Mouse (Mus musculus): Measurements from ENCODE around the gene Stab2. TPM values are rescaled to one million over a fixed set of nuclear protein-coding genes. Genes with fewer than 3 reads are reported as not detected.
A peak's percentile ranks its signal among the peaks of the same experiment; 100 is the strongest.

Stab2 gene
- polyA plus RNA-seq, 1 experiment from 2014 or later: 0.23 TPM

GRCm38 (mm10) chr10:86849087-86849486 is 158.7 kb downstream of the Stab2 start:
- Histone ChIP-seq H3K9me3 (ENCODE audit: control insufficient read depth, low read length) (no peaks in the 10 kb centered on the region), H3K4me1 (ENCODE audit: control insufficient read depth, insufficient read depth, low read length) (no peaks in the 10 kb centered on the region), H3K36me3 (ENCODE audit: control insufficient read depth, insufficient read depth, low read length) (no peaks in the 10 kb centered on the region), H3K27ac (replicated peaks; ENCODE audit: low read depth, low read length) (no peak overlapping the region), H3K27me3 (ENCODE audit: control insufficient read depth, insufficient read depth, low read length) (no peaks in the 10 kb centered on the region), H3K9ac (ENCODE audit: low read length) (no peak overlapping the region), H3K4me3 (ENCODE audit: low read depth, low read length) (no peak overlapping the region), H3K4me2 (ENCODE audit: low read depth, severe bottlenecking) (no peak overlapping the region)
- DNase-seq (ENCODE audit: low spot score): no peak
- WGBS: 90% methylated on average over 4 of the region's 4 CpGs
- no peak for ATAC-seq (ENCODE audit: insufficient number of reproducible peaks, low FRiP score, low TSS enrichment, low read depth)

GRCm38 (mm10) chr10:86846926-86847467 is 160.8 kb downstream of the Stab2 start:
- no peak overlapping the region for H3K4me2 ChIP-seq (ENCODE audit: low read depth, severe bottlenecking)
- H3K36me3 ChIP-seq (ENCODE audit: control insufficient read depth, insufficient read depth, low read length): no peaks in the 10 kb centered on the region
- no peak for ATAC-seq (ENCODE audit: insufficient number of reproducible peaks, low FRiP score, low TSS enrichment, low read depth)
- no peak overlapping the region for H3K27ac ChIP-seq (replicated peaks; ENCODE audit: low read depth, low read length)
- H3K9ac ChIP-seq (ENCODE audit: low read length): no peak overlapping the region
- H3K4me3 ChIP-seq (ENCODE audit: low read depth, low read length): no peak overlapping the region
- no peak for DNase-seq (ENCODE audit: low spot score)
- 72% methylated on average over 9 of the region's 9 CpGs for WGBS
- peaks cover 2% of the 10 kb centered on the region for H3K4me1 ChIP-seq (ENCODE audit: control insufficient read depth, insufficient read depth, low read length)
- no peaks in the 10 kb centered on the region for H3K9me3 ChIP-seq (ENCODE audit: control insufficient read depth, low read length)
- H3K27me3 ChIP-seq (ENCODE audit: control insufficient read depth, insufficient read depth, low read length): no peaks in the 10 kb centered on the region

- Histone ChIP-seq H3K9me3 (ENCODE audit: control insufficient read depth, low read length) (no peaks in the 10 kb centered on the region), H3K4me1 (ENCODE audit: control insufficient read depth, insufficient read depth, low read length) (peaks cover 2% of the 10 kb centered on the region), H3K4me2 (ENCODE audit: low read depth, severe bottlenecking) (no peak overlapping the region), H3K36me3 (ENCODE audit: control insufficient read depth, insufficient read depth, low read length) (no peaks in the 10 kb centered on the region), H3K27ac (replicated peaks; ENCODE audit: low read depth, low read length) (no peak overlapping the region), H3K4me3 (ENCODE audit: low read depth, low read length) (no peak overlapping the region), H3K27me3 (ENCODE audit: control insufficient read depth, insufficient read depth, low read length) (no peaks in the 10 kb centered on the region), H3K9ac (ENCODE audit: low read length) (no peak overlapping the region)
- 44% methylated on average over 5 of the region's 5 CpGs for WGBS
- DNase-seq (ENCODE audit: low spot score) (peak; percentile 35), ATAC-seq (ENCODE audit: insufficient number of reproducible peaks, low FRiP score, low TSS enrichment, low read depth) (peak; percentile 65; the same call in 1 of the 2 replicates)
Measured at GRCm38 (mm10) chr10:86842659-86843058, 165.2 kb downstream of the Stab2 start.

GRCm38 (mm10) chr10:86838827-86839226 is 169.0 kb downstream of the Stab2 start:
- 89% methylated on average over 6 of the region's 6 CpGs for WGBS
- ATAC-seq (ENCODE audit: insufficient number of reproducible peaks, low FRiP score, low TSS enrichment, low read depth) (no peak), DNase-seq (ENCODE audit: low spot score) (no peak)

GRCm38 (mm10) chr10:86836784-86837183 is 171.0 kb downstream of the Stab2 start:
- 82% methylated on average over 4 of the region's 4 CpGs for WGBS
- Histone ChIP-seq H3K4me1 (ENCODE audit: control insufficient read depth, insufficient read depth, low read length) (no peaks in the 10 kb centered on the region), H3K36me3 (ENCODE audit: control insufficient read depth, insufficient read depth, low read length) (no peaks in the 10 kb centered on the region), H3K27me3 (ENCODE audit: control insufficient read depth, insufficient read depth, low read length) (no peaks in the 10 kb centered on the region), H3K9ac (ENCODE audit: low read length) (no peak overlapping the region), H3K27ac (replicated peaks; ENCODE audit: low read depth, low read length) (no peak overlapping the region), H3K4me2 (ENCODE audit: low read depth, severe bottlenecking) (no peak overlapping the region), H3K9me3 (ENCODE audit: control insufficient read depth, low read length) (no peaks in the 10 kb centered on the region), H3K4me3 (ENCODE audit: low read depth, low read length) (no peak overlapping the region)
- no peak for DNase-seq (ENCODE audit: low spot score)
- ATAC-seq (ENCODE audit: insufficient number of reproducible peaks, low FRiP score, low TSS enrichment, low read depth): no peak

More at GRCm38 (mm10) chr10:86838827-86839226, 169.0 kb downstream of the Stab2 start:
- no peak overlapping the region for H3K4me3 ChIP-seq (ENCODE audit: low read depth, low read length)
- H3K4me2 ChIP-seq (ENCODE audit: low read depth, severe bottlenecking): no peak overlapping the region
- H3K9me3 ChIP-seq (ENCODE audit: control insufficient read depth, low read length): no peaks in the 10 kb centered on the region
- H3K36me3 ChIP-seq (ENCODE audit: control insufficient read depth, insufficient read depth, low read length): no peaks in the 10 kb centered on the region
- no peaks in the 10 kb centered on the region for H3K27me3 ChIP-seq (ENCODE audit: control insufficient read depth, insufficient read depth, low read length)
- no peak overlapping the region for H3K27ac ChIP-seq (replicated peaks; ENCODE audit: low read depth, low read length)
- H3K4me1 ChIP-seq (ENCODE audit: control insufficient read depth, insufficient read depth, low read length): peaks cover 2% of the 10 kb centered on the region
- H3K9ac ChIP-seq (ENCODE audit: low read length): no peak overlapping the region

GRCm38 (mm10) chr10:86829515-86829914 is 178.3 kb downstream of the Stab2 start:
- Histone ChIP-seq H3K36me3 (ENCODE audit: control insufficient read depth, insufficient read depth, low read length) (no peaks in the 10 kb centered on the region), H3K4me3 (ENCODE audit: low read depth, low read length) (no peak overlapping the region), H3K9ac (ENCODE audit: low read length) (no peak overlapping the region), H3K27ac (replicated peaks; ENCODE audit: low read depth, low read length) (no peak overlapping the region), H3K9me3 (ENCODE audit: control insufficient read depth, low read length) (no peaks in the 10 kb centered on the region), H3K27me3 (ENCODE audit: control insufficient read depth, insufficient read depth, low read length) (no peaks in the 10 kb centered on the region), H3K4me2 (ENCODE audit: low read depth, severe bottlenecking) (no peak overlapping the region), H3K4me1 (ENCODE audit: control insufficient read depth, insufficient read depth, low read length) (no peaks in the 10 kb centered on the region)
- 92% methylated on average over 2 of the region's 2 CpGs for WGBS
- DNase-seq (ENCODE audit: low spot score) (no peak), ATAC-seq (ENCODE audit: insufficient number of reproducible peaks, low FRiP score, low TSS enrichment, low read depth) (no peak)

GRCm38 (mm10) chr10:86828221-86829135 is 179.3 kb downstream of the Stab2 start:
- Histone ChIP-seq H3K4me2 (ENCODE audit: low read depth, severe bottlenecking) (no peak overlapping the region), H3K27me3 (ENCODE audit: control insufficient read depth, insufficient read depth, low read length) (no peaks in the 10 kb centered on the region), H3K4me1 (ENCODE audit: control insufficient read depth, insufficient read depth, low read length) (no peaks in the 10 kb centered on the region), H3K9ac (ENCODE audit: low read length) (no peak overlapping the region), H3K27ac (replicated peaks; ENCODE audit: low read depth, low read length) (no peak overlapping the region), H3K4me3 (ENCODE audit: low read depth, low read length) (no peak overlapping the region), H3K36me3 (ENCODE audit: control insufficient read depth, insufficient read depth, low read length) (no peaks in the 10 kb centered on the region), H3K9me3 (ENCODE audit: control insufficient read depth, low read length) (no peaks in the 10 kb centered on the region)
- ATAC-seq (ENCODE audit: insufficient number of reproducible peaks, low FRiP score, low TSS enrichment, low read depth) (no peak), DNase-seq (ENCODE audit: low spot score) (no peak)
- 85% methylated on average over 15 of the region's 15 CpGs for WGBS

GRCm38 (mm10) chr10:86826929-86827328 is 180.9 kb downstream of the Stab2 start:
- Histone ChIP-seq H3K9me3 (ENCODE audit: control insufficient read depth, low read length) (no peaks in the 10 kb centered on the region), H3K27me3 (ENCODE audit: control insufficient read depth, insufficient read depth, low read length) (no peaks in the 10 kb centered on the region), H3K36me3 (ENCODE audit: control insufficient read depth, insufficient read depth, low read length) (no peaks in the 10 kb centered on the region), H3K27ac (replicated peaks; ENCODE audit: low read depth, low read length) (no peak overlapping the region), H3K4me3 (ENCODE audit: low read depth, low read length) (no peak overlapping the region), H3K4me2 (ENCODE audit: low read depth, severe bottlenecking) (no peak overlapping the region), H3K9ac (ENCODE audit: low read length) (no peak overlapping the region), H3K4me1 (ENCODE audit: control insufficient read depth, insufficient read depth, low read length) (no peaks in the 10 kb centered on the region)
- DNase-seq (ENCODE audit: low spot score) (no peak), ATAC-seq (ENCODE audit: insufficient number of reproducible peaks, low FRiP score, low TSS enrichment, low read depth) (no peak)
- 46% methylated on average over 3 of the region's 3 CpGs for WGBS

All from limb, embryonic 11.5 days (tissue).